Mouse (Mus musculus) layer of hippocampus, adult 8-10 months (tissue): ENCODE data around the gene Tmem238. TPM values are rescaled to one million over a fixed set of nuclear protein-coding genes. Genes with fewer than 3 reads are reported as not detected.

Experiments used
- DNase-seq, 2 experiments: peaks; one replicate each; pipeline ENCODE4 v3.0.0; 2022; ENCODE audit warnings: low spot score in 2 of 2
- total RNA-seq, 4 experiments: library from RNA; stranded (reverse); gene quantifications; 2 replicates each; pipeline ENCODE4 v1.2.4; 2022

The Tmem238 gene
- total RNA-seq, 4 experiments from 2014 or later, result 1.2 to 3.7 (median 2.0) TPM

DNA sequence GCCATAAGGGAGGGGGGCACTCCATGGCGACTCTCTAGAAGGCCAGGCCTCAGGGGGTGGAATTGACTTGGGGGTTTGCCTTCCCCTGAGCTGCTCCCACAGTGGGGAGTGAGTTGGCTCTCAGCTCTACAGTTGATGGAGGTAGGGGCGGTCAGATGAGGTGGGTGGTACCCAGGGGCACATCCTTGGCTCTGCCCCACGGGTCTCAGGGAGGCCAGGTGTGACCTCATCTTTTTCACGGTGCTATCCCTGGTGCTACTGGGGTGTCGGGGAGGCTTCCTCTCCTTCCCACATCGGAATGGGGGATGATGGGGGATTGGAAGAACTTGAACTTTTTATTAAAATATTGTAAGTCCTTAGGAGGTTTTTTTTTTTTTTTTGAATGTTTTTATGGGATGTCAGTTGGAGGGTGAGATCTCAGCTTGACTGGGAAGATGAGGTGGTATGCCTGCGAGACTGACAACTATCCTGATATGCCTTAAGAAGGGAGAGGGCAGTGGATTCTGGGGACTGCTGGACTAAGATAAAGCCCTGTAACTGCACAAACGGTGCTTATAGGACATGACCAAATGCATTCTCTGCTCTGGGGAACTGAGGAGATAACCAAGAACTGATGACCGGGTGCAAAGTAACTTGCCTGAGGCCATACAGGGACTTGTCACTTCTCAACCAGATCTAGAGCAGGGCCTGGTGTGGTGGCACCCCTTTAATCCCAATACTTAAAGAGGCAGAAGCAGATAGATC is 42.1 kb downstream of the Tmem238 start:
- DNase-seq, result no peak

DNA sequence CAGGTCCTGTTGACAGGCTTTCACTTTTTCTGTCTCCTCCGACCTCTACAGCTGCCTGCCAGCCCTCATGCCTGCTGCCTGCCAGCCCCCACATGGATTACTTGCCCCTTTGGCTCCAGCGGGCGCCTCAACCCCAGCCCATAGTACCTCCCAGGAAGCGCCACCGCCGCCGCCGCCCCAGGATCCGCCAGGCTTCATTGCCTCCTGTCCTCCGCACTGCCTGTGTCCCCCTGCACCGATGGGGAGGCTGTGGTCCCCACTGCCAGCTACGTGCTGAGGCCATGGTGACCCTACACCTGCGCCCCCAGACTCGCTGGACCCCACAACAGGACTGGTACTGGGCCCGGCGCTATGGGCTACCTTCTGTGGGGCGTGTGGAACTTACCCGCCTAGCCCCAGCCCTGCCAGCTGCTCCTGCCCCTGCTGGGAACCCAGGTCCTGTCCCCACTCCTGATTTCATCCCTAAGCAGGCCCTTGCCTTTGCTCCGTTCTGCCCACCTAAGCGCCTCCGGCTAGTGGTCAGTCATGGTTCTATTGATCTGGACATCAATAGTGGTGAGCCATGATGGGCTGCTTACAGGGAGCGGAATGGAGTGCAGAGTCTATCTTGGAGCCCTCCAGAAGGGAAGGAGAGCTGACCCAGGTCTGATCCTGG is 43.0 kb downstream of the Tmem238 start:
- no peak for DNase-seq

DNA sequence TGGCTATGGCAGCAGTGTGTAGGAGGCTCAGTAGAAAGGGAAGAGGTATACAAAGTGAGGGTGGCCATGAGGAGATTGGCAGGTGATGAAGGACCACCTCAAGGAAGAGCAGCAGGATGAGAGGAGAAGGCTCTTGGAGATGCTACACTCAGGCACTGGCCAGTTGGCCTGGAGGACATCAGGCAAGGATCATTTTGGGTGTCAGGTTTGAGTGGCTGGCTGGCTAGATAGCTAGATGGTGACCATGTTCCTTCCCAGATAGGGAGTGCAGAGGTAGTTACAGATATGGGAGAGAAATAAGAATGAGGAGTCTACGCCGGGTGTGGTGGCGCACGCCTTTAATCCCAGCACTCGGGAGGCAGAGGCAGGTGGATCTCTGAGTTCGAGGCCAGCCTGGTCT is 44.6 kb downstream of the Tmem238 start:
- DNase-seq, result no peak

DNA sequence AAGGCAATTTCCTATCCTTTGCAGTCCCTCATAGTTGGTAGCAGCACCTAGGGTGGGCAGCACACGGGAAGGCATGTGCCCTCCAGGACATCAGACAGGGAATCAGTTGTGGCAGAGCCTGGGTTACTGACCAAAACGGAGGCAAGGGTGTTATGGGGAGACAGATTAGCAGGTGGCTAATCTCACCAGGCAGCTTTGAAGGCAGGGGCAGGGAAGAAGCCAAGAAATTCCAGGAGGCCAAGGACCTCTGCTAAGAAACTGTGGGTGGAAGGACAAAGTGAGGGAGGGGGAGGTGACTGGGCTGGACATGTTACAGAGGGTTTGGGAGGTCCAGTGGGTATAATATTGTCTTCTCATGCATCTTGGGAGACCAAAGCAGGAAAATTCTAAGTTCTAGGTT is 46.1 kb downstream of the Tmem238 start:
- DNase-seq, result no peak

DNA sequence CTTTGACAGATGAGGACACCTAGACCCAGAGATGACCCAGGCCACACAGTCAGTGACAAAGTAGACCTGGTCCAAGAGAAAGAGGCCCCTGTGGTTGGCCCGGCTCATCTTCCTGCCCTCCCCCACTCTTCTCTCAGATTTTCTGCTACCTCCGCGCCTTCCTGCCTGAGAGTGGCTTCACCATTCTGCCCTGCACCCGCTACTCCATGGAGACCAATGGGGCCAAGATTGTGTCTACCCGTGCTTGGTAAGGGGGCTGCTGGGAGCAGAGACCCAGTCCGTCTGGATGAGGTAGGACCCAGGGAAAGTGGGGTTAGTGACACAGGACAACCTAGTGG is 47.0 kb downstream of the Tmem238 start:
- DNase-seq, result no peak

DNA sequence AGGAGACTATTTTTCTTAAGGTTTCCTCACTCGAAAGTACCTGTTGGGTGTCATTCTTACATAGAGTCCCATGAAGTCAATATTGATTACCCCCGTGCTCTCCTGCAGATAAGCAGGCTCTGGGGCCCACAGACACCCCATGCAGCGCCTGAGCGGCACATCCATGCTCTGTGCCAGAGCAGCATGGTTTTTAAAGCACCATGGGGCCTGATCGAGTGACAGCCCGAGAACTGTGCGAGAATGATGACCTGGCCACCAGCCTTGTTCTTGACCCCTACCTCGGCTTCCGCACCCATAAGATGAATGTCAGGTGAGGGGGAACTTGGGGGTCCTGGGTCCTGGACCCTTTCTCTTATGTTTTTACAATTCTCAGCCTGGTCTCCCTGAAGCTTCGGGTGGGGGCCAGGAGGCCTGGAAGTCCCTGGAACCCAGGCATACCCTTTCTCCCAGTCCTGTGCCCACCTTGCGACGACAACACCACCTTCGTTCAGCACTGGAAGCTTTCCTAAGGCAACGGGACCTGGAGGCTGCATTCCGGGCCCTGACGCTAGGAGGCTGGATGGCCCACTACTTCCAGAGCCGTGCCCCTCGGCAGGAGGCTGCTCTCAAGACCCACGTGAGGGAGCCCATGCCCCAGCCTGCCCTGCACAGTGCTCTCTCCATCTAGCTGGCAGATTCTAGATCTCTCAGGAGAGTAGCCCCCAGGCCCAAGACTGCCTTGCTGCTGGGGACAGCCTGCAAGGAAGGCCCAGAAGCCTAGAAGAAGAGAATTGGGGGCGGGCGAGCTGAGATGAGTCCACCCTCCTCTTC is 47.6 kb downstream of the Tmem238 start:
- no peak for DNase-seq

DNA sequence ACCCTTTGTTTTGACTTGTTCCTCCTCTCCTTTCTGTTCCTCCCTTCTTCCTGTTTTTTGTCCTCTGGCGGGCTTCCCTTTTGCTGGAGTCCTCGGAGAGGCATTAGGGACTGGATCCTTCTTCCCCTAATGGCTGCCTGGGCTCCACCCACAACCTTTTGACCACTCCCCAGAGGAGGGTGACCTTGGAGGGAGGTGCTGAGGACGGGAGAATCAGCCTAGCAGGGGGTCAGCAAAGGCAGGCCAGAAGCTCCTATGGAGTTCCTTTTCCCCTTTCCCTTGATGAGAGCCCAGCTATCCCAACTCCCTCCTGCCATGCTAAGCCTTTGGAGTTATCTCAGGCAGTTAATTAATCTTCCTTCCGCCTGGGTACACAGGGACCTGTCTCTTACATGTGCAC is 48.3 kb downstream of the Tmem238 start:
- no peak for DNase-seq

DNA sequence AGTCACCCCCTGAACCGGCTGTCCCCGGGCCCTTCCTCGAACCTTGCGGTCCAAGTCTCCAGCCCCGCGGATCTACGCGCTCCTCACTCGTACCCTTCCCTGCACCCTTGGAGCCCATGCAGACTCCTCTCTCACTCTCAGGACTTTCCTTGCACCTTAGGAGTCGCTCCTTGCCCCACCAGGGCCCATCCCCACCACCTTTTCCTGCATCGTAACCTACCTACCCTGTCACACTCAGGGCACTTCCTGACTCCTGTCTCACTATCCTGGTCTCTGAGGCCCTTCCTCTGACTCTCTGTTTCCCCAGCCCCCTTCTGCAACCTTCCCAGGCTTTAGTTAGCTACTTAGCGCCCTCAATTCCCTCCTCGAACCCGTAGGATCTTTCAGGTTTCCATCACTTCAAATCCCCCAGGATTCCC is 49.1 kb downstream of the Tmem238 start:
- no peak for DNase-seq

DNA sequence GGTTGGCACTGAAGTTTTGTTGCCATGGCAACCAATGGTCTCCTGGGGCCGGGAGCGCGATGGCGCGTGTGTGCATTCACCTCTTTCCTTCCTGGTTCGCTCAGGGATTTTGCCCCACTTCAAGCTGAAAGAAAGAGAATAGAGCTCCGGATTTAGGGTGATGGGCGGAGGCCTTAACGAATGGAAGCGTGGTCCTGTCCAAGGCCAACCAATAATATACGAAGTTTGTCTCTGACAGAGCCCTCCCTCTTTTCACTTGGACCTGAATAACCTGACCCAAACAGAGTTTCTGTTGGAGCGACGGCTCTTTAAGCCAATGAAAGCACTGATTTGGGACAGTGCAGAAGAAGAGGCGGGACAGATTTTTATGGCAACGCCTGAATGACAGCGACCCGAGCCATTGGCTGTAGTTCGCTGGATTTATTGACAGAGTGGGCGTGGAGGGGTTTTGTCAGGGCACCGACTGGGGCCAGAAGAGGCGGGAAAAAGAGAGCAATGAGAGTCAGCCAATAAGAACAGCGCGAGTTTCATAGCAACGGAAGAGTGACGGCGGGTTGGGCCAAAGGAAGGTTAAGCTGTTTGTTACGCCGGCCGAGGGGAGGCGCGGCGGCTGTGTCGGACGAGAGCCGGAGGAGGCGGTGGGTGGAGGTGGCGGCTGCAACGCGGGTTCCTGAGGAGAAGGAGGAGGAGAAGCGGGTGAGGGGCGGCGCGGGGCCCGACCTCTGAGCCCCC is 49.7 kb downstream of the Tmem238 start, which contains the start of gene Kmt5c:
Kmt5c (plus strand) TSS at position 572 of the 732 bp plus-strand sequence.
- peak; percentile 99 to 100 for DNase-seq

DNA sequence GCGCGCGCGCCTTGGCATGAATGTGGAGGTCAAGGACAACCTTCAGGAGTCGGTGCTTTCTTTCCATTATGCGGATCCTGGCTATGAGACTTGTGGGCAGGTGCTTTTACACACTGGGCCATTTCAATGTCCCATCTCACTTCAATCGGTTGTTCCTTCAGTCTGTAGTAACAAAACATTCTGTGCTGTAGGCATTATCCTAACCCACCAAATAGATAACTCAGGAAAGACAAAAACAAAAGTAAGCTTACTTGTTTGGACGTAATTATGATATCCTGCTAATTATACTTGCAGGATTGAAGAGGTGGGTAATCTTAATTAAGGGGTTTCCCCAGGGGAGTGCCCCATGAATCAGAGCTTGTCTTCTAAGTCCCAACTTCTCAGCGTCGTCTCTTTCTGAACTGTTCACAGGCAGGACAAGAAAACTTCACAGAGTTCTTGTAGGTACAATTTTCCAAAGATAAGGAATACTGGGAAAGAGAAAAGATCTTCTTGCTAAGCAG is 50.4 kb downstream of the Tmem238 start:
- DNase-seq, result no peak

Other genes starting within 250 kb of the Tmem238 start
- 100 to 1,000 TPM; 180 to 219 (median 211) TPM for gene Syt5, start 242.1 kb downstream of the Tmem238 start, total RNA-seq
- gene Ptprh, start 185.6 kb downstream of the Tmem238 start, total RNA-seq, result under 1 TPM; 0.59 to 0.85 (median 0.67) TPM
- gene Tmem86b, start 158.2 kb downstream of the Tmem238 start, total RNA-seq, result 10 to 100 TPM; 15.4 to 27.0 (median 20.7) TPM
- gene Ppp6r1, start 130.6 kb downstream of the Tmem238 start, total RNA-seq, result 100 to 1,000 TPM; 130 to 139 (median 134) TPM
- 10 to 100 TPM; 76.4 to 91.2 (median 84.1) TPM for gene Hspbp1, start 104.6 kb downstream of the Tmem238 start, total RNA-seq
- gene Brsk1, start 99.1 kb downstream of the Tmem238 start, total RNA-seq, result 100 to 1,000 TPM; 314 to 327 (median 325) TPM
- under 1 TPM in 2 of 4 experiments, not detected in 2; 0.27 to 0.36 TPM for gene Tmem150b, start 64.4 kb downstream of the Tmem238 start, total RNA-seq
- 10 to 100 TPM; 26.1 to 39.8 (median 33.0) TPM for gene Kmt5c, start 49.5 kb downstream of the Tmem238 start, total RNA-seq
- gene Cox6b2, start 36.6 kb downstream of the Tmem238 start, total RNA-seq, result 10 to 100 TPM in 1 of 4 experiments, 1 to 10 TPM in 3; 6.0 to 13.0 (median 7.4) TPM
- gene Fam71e2, start 18.4 kb downstream of the Tmem238 start, total RNA-seq, result not detected
- gene Il11, start 6.8 kb downstream of the Tmem238 start, total RNA-seq, result under 1 TPM; 0.31 to 0.43 (median 0.37) TPM
- gene Tmem190, start 6.7 kb downstream of the Tmem238 start, total RNA-seq, result not detected
- gene Rpl28, start 3.2 kb upstream of the Tmem238 start, total RNA-seq, result 100 to 1,000 TPM; 350 to 553 (median 418) TPM
- gene Ube2s, start 22.9 kb upstream of the Tmem238 start, total RNA-seq, result 100 to 1,000 TPM; 113 to 119 (median 116) TPM
- 100 to 1,000 TPM; 133 to 179 (median 153) TPM for gene Shisa7, start 55.0 kb upstream of the Tmem238 start, total RNA-seq
- gene Isoc2b, start 80.6 kb upstream of the Tmem238 start, total RNA-seq, result 1 to 10 TPM; 4.7 to 8.9 (median 6.9) TPM
- 10 to 100 TPM; 13.7 to 16.0 (median 14.2) TPM for gene Isoc2a, start 87.5 kb upstream of the Tmem238 start, total RNA-seq
- under 1 TPM; 0.29 to 0.77 (median 0.39) TPM for gene Gm36210, start 116.9 kb upstream of the Tmem238 start, total RNA-seq
- 10 to 100 TPM; 13.0 to 15.3 (median 13.9) TPM for gene Zfp628, start 125.6 kb upstream of the Tmem238 start, total RNA-seq
- 100 to 1,000 TPM in 2 of 4 experiments, 10 to 100 TPM in 2; 89.9 to 111 (median 102) TPM for gene Nat14, start 132.4 kb upstream of the Tmem238 start, total RNA-seq
- 1 to 10 TPM; 2.8 to 5.1 (median 4.2) TPM for gene Ssc5d, start 136.1 kb upstream of the Tmem238 start, total RNA-seq
- gene Sbk2, start 174.8 kb upstream of the Tmem238 start, total RNA-seq, result 1 to 10 TPM in 1 of 4 experiments, under 1 TPM in 2, not detected in 1; 0.58 to 1.1 (median 0.90) TPM
- 1 to 10 TPM in 2 of 4 experiments, under 1 TPM in 2; 0.71 to 1.1 (median 0.98) TPM for gene Sbk3, start 181.5 kb upstream of the Tmem238 start, total RNA-seq
- 10 to 100 TPM; 23.2 to 32.9 (median 30.6) TPM for gene Zfp579, start 206.5 kb upstream of the Tmem238 start, total RNA-seq
- 1 to 10 TPM; 6.0 to 8.0 (median 6.9) TPM for gene Zfp524, start 224.8 kb upstream of the Tmem238 start, total RNA-seq
- 10 to 100 TPM; 20.7 to 25.3 (median 24.5) TPM for gene Fiz1, start 225.0 kb upstream of the Tmem238 start, total RNA-seq
- not detected for gene Gm44973, start 225.8 kb upstream of the Tmem238 start, total RNA-seq
- gene Zfp865, start 230.7 kb upstream of the Tmem238 start, total RNA-seq, result 10 to 100 TPM; 37.1 to 42.5 (median 38.5) TPM
- gene Ccdc106, start 230.9 kb upstream of the Tmem238 start, total RNA-seq, result 10 to 100 TPM; 45.2 to 65.9 (median 56.9) TPM
- under 1 TPM in 1 of 4 experiments, not detected in 3; 0.55 TPM for gene 4632433K11Rik, start 244.5 kb upstream of the Tmem238 start, total RNA-seq
- gene Zfp784, start 248.8 kb upstream of the Tmem238 start, total RNA-seq, result 1 to 10 TPM; 5.6 to 6.4 (median 6.3) TPM